Mouse (Mus musculus) ES-E14 (cell line): Measurements from ENCODE around the gene Fam169b. TPM values are rescaled to one million over a fixed set of nuclear protein-coding genes. Genes with fewer than 3 reads are reported as not detected.
A peak's percentile ranks its signal among the peaks of the same experiment; 100 is the strongest.

Experiments used
- DNase-seq: peaks from one replicate; pipeline ENCODE4 v3.0.0-alpha.2; 2013; ENCODE audit warnings: low read depth, low spot score
- H3K27ac ChIP-seq: 2 replicates; pipeline ENCODE4 v1.5.1; 2012; ENCODE audit warnings: low read depth, mild to moderate bottlenecking, low read length, moderate library complexity, mixed read lengths; ENCODE audit not compliant: poor library complexity, insufficient read depth, severe bottlenecking
- H3K36me3 ChIP-seq: 2 replicates; pipeline ENCODE4 v1.6.1; 2012; ENCODE audit warnings: mild to moderate bottlenecking, low read length, moderate library complexity, mixed read lengths; ENCODE audit not compliant: control insufficient read depth, poor library complexity, insufficient read depth, severe bottlenecking
- H3K4me1 ChIP-seq, 2 experiments: fragments of 150-350 bp in 1 of 2; sonication (generic) in 1 of 2; 2 replicates each; pipeline ENCODE4 v1.6.1; 2012; ENCODE audit warnings: low read length in 2 of 2, mild to moderate bottlenecking in 1 of 2, mixed read lengths in 1 of 2; ENCODE audit not compliant: control insufficient read depth in 2 of 2, insufficient read depth in 2 of 2, poor library complexity in 1 of 2
- H3K4me3 ChIP-seq, 2 experiments: fragments of 150-350 bp in 1 of 2; sonication (generic) in 1 of 2; 2 replicates each; pipeline ENCODE4 v1.5.1; 2012; ENCODE audit warnings: low read length in 2 of 2, low read depth in 1 of 2, mild to moderate bottlenecking in 1 of 2, mixed read lengths in 1 of 2; ENCODE audit not compliant: insufficient read depth in 1 of 2, poor library complexity in 1 of 2, severe bottlenecking in 1 of 2
- H3K9ac ChIP-seq: 2 replicates; pipeline ENCODE4 v1.6.1; 2012; ENCODE audit warnings: low read depth, mild to moderate bottlenecking, low read length, mixed read lengths; ENCODE audit not compliant: poor library complexity, insufficient read depth, severe bottlenecking
- H3K9me3 ChIP-seq: fragments of 150-350 bp; sonication (generic); 2 replicates; pipeline ENCODE4 v1.6.1; 2012; ENCODE audit warnings: low read depth, mild to moderate bottlenecking, low read length; ENCODE audit not compliant: control insufficient read depth, insufficient read depth
- CHD2 ChIP-seq: IDR thresholded peaks from 2 replicates; pipeline ENCODE4 v1.6.1; 2014; ENCODE audit warnings: mild to moderate bottlenecking, low read depth, low read length, inconsistent platforms
- HCFC1 ChIP-seq: IDR thresholded peaks from 2 replicates; pipeline ENCODE4 v1.6.1; 2012; ENCODE audit warnings: low read length, inconsistent platforms, borderline replicate concordance; ENCODE audit not compliant: insufficient read depth
- MAFK ChIP-seq: IDR thresholded peaks from 2 replicates; pipeline ENCODE4 v1.6.1; 2014; ENCODE audit warnings: mild to moderate bottlenecking, low read depth, low read length, inconsistent platforms; ENCODE audit not compliant: insufficient read depth
- ZC3H11A ChIP-seq: IDR thresholded peaks from 2 replicates; pipeline ENCODE4 v1.6.1; 2012; ENCODE audit warnings: low read depth, mild to moderate bottlenecking, inconsistent platforms, low read length, borderline replicate concordance
- ZNF384 ChIP-seq: IDR thresholded peaks from 2 replicates; pipeline ENCODE4 v1.6.1; 2012; ENCODE audit warnings: low read depth, low read length, inconsistent platforms
- in situ Hi-C, 2 experiments: fragments of 600-800 bp; cut with MboI; formaldehyde crosslinking; loops; one replicate each; pipeline ENCODE4 v1.15.1; 2025; ENCODE audit warnings: low sequenced_read_pairs in 2 of 2, inconsistent platforms in 1 of 2; ENCODE audit not compliant: unreplicated experiment in 2 of 2
- total RNA-seq: library from RNA; depleted of rRNA; stranded (reverse); fragments of 300-350 nt; gene quantifications from 2 replicates; pipeline ENCODE4 v1.2.3, GENCODE M21; 2012

Fam169b gene
- total RNA-seq, 1 experiment = 5.7 TPM

DNA sequence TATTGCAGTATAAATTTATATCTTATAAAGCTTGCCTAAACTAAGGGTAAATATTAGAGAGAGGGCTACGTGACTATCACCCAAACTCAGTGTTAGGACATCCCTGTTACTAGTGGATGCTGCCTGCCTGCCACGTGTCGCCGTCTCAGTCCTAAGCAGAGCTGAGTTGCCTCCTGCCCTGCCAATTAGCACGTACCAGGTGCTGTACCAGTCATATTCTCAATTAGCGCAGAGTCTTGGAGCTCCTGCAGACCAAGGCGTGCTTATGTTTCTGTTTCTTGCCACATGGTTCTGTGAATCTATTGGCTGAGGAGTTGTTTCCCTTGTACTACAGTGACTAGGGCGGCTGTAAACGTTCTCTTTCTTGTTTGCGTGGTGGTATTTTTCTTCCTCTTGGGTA is 72.3 kb downstream of the Fam169b start:
- TF ChIP-seq ZC3H11A = no peak
- no peak for TF ChIP-seq MAFK
- in situ Hi-C loops = no loop called here
- Histone ChIP-seq H3K36me3 (peaks cover 3% of the 10 kb centered on the region; the same call in 1 of the 2 replicates), H3K9ac (no peak overlapping the region), H3K27ac (no peak overlapping the region), H3K4me3 (no peak overlapping the region), H3K4me1 (no peaks in the 10 kb centered on the region), H3K9me3 (no peaks in the 10 kb centered on the region)
- DNase-seq = no peak

DNA sequence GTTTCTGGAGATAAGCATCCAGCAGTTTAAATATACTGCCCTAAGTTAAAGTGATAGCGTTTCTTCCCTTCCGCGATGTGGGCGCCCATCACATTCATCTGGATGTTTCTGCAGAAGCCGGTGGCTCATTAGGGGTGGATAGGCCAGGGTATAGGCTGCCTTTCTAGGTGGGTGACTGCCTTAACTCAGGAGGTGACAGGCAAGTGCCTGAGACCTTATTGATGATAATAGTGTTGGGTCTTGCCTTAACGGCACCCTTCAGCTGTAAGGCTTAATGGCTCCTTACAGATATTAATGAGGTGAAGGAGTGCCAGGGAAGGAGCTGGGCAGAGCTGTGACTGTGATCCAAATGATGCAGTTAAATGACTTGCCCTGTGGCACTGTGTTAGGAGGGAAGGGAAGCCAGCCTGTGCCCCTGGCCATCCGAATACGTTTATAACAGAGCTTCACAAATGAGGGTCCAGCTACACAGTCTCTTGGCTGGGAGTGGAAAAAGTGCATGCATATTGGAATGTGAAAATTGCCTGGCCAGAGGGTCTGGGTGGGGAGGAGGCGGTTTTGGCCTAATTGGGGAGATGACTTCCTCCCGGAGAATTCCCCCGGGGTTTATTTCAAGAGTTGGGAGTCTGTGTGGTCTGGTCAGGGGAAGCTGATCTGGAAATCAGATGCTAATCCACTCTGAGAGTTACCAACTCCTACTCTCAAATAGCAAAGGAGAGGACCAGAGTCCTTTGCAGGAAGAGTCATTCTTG is 81.9 kb downstream of the Fam169b start:
- in situ Hi-C loops = loop anchor here in 1 of 2 experiments (25.0 kb wide), 1 partner anchor 568 kb away; no protein-coding TSS in a partner anchor
- TF ChIP-seq CHD2 = no peak
- no peak for TF ChIP-seq ZC3H11A
- TF ChIP-seq MAFK = no peak
- no peak for TF ChIP-seq ZNF384
- no peak for TF ChIP-seq HCFC1
- H3K9ac ChIP-seq = no peak overlapping the region
- H3K27ac ChIP-seq = no peak overlapping the region
- no peak for DNase-seq
- no peak overlapping the region for H3K4me3 ChIP-seq
- H3K4me1 ChIP-seq = no peaks in the 10 kb centered on the region
- H3K36me3 ChIP-seq = no peaks in the 10 kb centered on the region; the same call in 1 of the 2 replicates
- H3K9me3 ChIP-seq = 0 out of 2 replicates have a peak, but pooled peaks cover 2% of the 10 kb centered on the region

GRCm38 (mm10) chr7:68357407-68357806 is 83.8 kb downstream of the Fam169b start:
- Histone ChIP-seq H3K27ac (no peak overlapping the region), H3K9ac (no peak overlapping the region), H3K4me1 (no peaks in the 10 kb centered on the region), H3K9me3 (no peaks in the 10 kb centered on the region), H3K4me3 (no peak overlapping the region), H3K36me3 (peaks cover 2% of the 10 kb centered on the region; the same call in 1 of the 2 replicates)
- peak; percentile 79 for TF ChIP-seq ZC3H11A
- TF ChIP-seq HCFC1 = no peak
- in situ Hi-C loops = loop anchor here in 1 of 2 experiments (25.0 kb wide), 1 partner anchor 570 kb away; no protein-coding TSS in a partner anchor
- peak; percentile 51 for DNase-seq

DNA sequence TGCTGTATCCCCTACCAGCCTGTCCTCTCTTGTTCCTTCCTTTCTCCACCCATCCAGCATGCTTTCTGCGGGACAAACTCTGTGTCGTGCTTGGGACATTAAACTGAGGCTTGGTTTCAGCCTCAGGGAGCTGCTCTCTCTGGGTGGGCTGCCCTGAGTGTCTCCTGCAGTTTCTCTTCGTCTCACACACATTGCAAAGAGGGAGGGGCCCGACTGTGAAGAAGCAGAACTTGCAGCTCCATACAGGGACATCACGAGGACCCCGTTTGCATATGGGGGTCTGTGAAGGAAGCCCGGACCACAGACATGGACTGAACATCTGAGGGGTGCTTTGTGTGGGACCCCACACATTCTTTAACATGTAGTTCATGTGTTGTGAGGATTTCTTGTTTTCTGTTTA is 89.0 kb downstream of the Fam169b start:
- peaks cover 6% of the 10 kb centered on the region; the same call in 1 of the 2 replicates for H3K36me3 ChIP-seq
- TF ChIP-seq ZC3H11A (no peak), HCFC1 (no peak), MAFK (no peak), ZNF384 (no peak), CHD2 (no peak)
- no peak for DNase-seq
- H3K27ac ChIP-seq = no peak overlapping the region
- H3K4me1 ChIP-seq = no peaks in the 10 kb centered on the region
- H3K9me3 ChIP-seq = no peaks in the 10 kb centered on the region
- no peak overlapping the region for H3K4me3 ChIP-seq
- H3K9ac ChIP-seq = no peak overlapping the region
- in situ Hi-C loops = loop anchor here in 1 of 2 experiments (25.0 kb wide), 1 partner anchor 575 kb away; no protein-coding TSS in a partner anchor
